Mouse (Mus musculus): ENCODE results near the gene Qrsl1. TPM values are rescaled to one million over a fixed set of nuclear protein-coding genes. Genes with fewer than 3 reads are reported as not detected.
A peak's percentile ranks its signal among the peaks of the same experiment; 100 is the strongest.

Qrsl1 gene
- total and polyA plus RNA-seq, 3 experiments: 2.8 to 8.2 (median 6.3) TPM

DNA sequence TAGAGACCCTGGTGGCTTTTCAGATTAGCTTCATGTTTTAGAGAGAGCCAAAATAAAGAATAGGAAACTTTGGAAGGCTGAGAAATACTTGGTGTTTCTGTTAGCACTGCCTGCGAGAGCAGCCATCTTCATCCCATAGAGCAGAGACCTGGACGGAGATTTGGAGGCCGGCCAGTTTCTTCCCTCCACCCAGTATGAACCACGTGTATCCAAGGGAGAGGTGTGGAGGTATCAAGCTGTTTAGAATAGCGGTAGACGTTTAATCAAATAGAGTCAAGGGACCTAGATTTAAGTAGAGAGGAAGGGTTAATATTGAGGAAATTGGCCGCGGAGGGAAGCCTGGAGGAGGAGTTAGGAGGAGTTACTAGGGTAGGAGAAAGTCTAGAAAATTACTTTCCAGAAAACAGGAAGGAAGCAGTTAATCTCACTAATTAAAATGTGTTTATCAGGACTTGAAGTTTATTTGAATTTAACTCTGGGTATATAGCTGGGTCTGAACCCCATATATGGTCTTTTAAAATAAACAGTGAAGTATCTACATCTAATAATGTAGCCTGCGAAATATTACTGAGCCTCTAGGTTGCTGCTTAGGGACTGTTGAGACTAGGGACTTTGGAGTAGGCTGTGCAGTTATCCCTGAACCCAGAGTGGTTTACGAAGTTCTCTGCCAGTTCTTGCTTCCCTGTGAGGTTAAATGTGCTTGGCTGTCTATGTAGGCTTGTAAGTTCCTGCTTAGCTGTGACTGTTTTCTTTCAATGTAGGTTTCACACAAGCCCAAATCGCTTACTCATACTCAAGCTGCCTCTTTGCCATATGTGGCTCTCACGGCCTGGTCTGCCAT, 8.7 kb upstream of the Qrsl1 start:
- H3K4me1 ChIP-seq (ENCODE audit: insufficient read depth, low read depth, low read length): peaks cover 2% of the 10 kb centered on the region; the same call in 1 of the 2 replicates
- H3K27me3 ChIP-seq (ENCODE audit: insufficient read depth, low read length): no peaks in the 10 kb centered on the region
- DNase-seq (ENCODE audit: low spot score) (no peak), ATAC-seq (ENCODE audit: extremely low read depth, insufficient number of reproducible peaks, low FRiP score, poor library complexity, severe bottlenecking) (no peak)
- peaks cover 57% of the 10 kb centered on the region for H3K36me3 ChIP-seq (replicated peaks)
- H3K9me3 ChIP-seq (replicated peaks): no peaks in the 10 kb centered on the region
- no peak for TF ChIP-seq GATA1 (IDR thresholded peaks at IDR 0.05; ENCODE audit: borderline replicate concordance, low read length)
- no peak for TF ChIP-seq CTCF (IDR thresholded peaks at IDR 0.05; ENCODE audit: low read depth, low read length)
- no peak for TF ChIP-seq GATA2 (IDR thresholded peaks at IDR 0.05; ENCODE audit: borderline replicate concordance, low read depth, low read length)
- TF ChIP-seq POLR2AphosphoS5 (IDR thresholded peaks at IDR 0.05; ENCODE audit: insufficient replicate concordance, low read depth, low read length): no peak
- no peak for TF ChIP-seq TAL1 (conservative IDR thresholded peaks at IDR 0.05; ENCODE audit: low read depth, low read length)
- H3K4me3 ChIP-seq (ENCODE audit: low read depth, low read length): no peak overlapping the region

DNA sequence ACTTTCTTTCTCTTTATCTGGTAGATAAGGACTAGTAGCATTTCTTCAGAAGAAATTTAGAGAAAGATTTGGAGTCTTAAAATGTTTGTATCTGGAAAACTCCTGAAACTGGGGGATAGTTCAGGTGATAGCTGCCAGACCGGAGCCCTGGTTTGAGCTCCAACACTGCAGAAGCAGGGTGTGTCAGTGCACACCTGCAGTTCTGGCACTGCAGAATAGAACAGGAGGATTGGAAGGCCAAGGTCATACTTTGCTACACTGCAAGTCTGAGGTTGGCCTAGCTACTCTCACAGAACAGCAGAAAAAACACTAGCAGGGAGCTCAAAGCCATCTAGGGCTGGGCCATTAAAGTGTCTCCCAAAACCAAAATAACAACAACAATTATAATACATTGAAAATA, 3.0 kb upstream of the Qrsl1 start:
- Histone ChIP-seq H3K36me3 (replicated peaks) (peaks cover 26% of the 10 kb centered on the region), H3K9me3 (replicated peaks) (no peaks in the 10 kb centered on the region), H3K4me3 (ENCODE audit: low read depth, low read length) (no peak overlapping the region), H3K27me3 (ENCODE audit: insufficient read depth, low read length) (no peaks in the 10 kb centered on the region), H3K4me1 (ENCODE audit: insufficient read depth, low read depth, low read length) (peaks cover 7% of the 10 kb centered on the region)
- no peak for TF ChIP-seq CTCF (IDR thresholded peaks at IDR 0.05; ENCODE audit: low read depth, low read length)
- TF ChIP-seq GATA2 (IDR thresholded peaks at IDR 0.05; ENCODE audit: borderline replicate concordance, low read depth, low read length): no peak
- TF ChIP-seq TAL1 (conservative IDR thresholded peaks at IDR 0.05; ENCODE audit: low read depth, low read length): no peak
- TF ChIP-seq GATA1 (IDR thresholded peaks at IDR 0.05; ENCODE audit: borderline replicate concordance, low read length): no peak
- no peak for TF ChIP-seq POLR2AphosphoS5 (IDR thresholded peaks at IDR 0.05; ENCODE audit: insufficient replicate concordance, low read depth, low read length)
- DNase-seq (ENCODE audit: low spot score): no peak
- ATAC-seq (ENCODE audit: extremely low read depth, insufficient number of reproducible peaks, low FRiP score, poor library complexity, severe bottlenecking): no peak

DNA sequence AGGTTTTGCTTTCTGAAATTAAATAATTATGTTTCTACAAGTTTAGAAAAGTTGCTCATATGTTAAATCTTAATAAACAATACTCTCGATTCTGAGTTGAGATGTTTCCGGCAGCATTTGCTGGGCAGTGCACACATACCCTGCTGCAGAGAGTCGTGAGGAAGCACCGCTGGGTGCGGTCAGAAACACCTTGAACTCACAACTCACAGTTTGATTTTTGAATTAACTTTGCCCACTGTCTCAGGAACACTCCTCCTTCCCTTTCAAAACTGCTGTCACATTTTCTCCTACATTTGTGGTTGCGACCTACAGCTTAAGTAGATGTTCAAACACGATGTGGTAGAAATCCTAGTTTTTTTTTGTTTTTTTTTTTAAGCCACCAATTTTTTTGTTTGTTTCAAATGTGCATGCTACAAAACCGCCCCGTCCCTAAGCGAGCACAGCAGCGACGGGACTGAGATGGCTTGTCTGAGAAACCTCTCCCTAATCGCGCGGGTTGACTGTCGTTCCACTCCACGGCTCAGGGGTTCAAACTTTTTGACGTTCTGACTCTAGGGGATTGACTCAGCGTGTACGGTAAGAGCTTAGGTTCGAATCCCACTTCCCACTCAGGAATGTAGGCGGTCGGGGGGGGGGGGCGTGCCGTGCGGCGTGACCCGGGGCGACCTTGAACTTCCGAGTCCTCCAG, 518 bp downstream of the Qrsl1 start:
- H3K4me3 ChIP-seq (ENCODE audit: low read depth, low read length): peak overlapping the region; percentile 77
- no peak for TF ChIP-seq CTCF (IDR thresholded peaks at IDR 0.05; ENCODE audit: low read depth, low read length)
- TF ChIP-seq POLR2AphosphoS5 (IDR thresholded peaks at IDR 0.05; ENCODE audit: insufficient replicate concordance, low read depth, low read length): no peak
- H3K36me3 ChIP-seq (replicated peaks): peaks cover 30% of the 10 kb centered on the region
- ATAC-seq (ENCODE audit: extremely low read depth, insufficient number of reproducible peaks, low FRiP score, poor library complexity, severe bottlenecking) (no peak), DNase-seq (ENCODE audit: low spot score) (no peak)
- H3K4me1 ChIP-seq (ENCODE audit: insufficient read depth, low read depth, low read length): peaks cover 7% of the 10 kb centered on the region
- no peaks in the 10 kb centered on the region for H3K9me3 ChIP-seq (replicated peaks)
- no peaks in the 10 kb centered on the region for H3K27me3 ChIP-seq (ENCODE audit: insufficient read depth, low read length)

DNA sequence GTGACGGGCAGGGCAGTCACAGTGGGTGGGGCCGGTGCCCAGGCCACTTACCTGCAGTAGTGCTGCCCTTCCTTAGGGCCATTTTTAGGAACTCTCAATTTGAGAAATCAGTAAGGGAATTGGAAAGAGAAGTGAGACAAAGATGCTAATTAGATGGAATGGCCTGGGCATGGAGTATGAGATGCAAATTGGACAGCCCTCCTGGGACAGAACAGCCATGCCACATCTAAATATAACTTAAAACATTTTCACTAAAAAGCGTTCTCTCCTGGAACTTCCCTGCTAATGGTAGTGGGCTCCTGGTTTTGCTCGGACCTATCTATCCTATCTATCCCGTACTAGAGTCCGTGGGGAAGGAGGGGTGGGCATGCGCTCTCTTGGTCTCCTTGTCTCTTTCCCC, 3.3 kb downstream of the Qrsl1 start:
- no peak for ATAC-seq (ENCODE audit: extremely low read depth, insufficient number of reproducible peaks, low FRiP score, poor library complexity, severe bottlenecking)
- H3K4me3 ChIP-seq (ENCODE audit: low read depth, low read length): no peak overlapping the region
- TF ChIP-seq GATA2 (IDR thresholded peaks at IDR 0.05; ENCODE audit: borderline replicate concordance, low read depth, low read length) (no peak), GATA1 (IDR thresholded peaks at IDR 0.05; ENCODE audit: borderline replicate concordance, low read length) (no peak), TAL1 (conservative IDR thresholded peaks at IDR 0.05; ENCODE audit: low read depth, low read length) (no peak), POLR2AphosphoS5 (IDR thresholded peaks at IDR 0.05; ENCODE audit: insufficient replicate concordance, low read depth, low read length) (no peak), CTCF (IDR thresholded peaks at IDR 0.05; ENCODE audit: low read depth, low read length) (no peak)
- no peaks in the 10 kb centered on the region for H3K27me3 ChIP-seq (ENCODE audit: insufficient read depth, low read length)
- no peak for DNase-seq (ENCODE audit: low spot score)
- H3K4me1 ChIP-seq (ENCODE audit: insufficient read depth, low read depth, low read length): peaks cover 6% of the 10 kb centered on the region
- peaks cover 38% of the 10 kb centered on the region for H3K36me3 ChIP-seq (replicated peaks)
- no peaks in the 10 kb centered on the region for H3K9me3 ChIP-seq (replicated peaks)

DNA sequence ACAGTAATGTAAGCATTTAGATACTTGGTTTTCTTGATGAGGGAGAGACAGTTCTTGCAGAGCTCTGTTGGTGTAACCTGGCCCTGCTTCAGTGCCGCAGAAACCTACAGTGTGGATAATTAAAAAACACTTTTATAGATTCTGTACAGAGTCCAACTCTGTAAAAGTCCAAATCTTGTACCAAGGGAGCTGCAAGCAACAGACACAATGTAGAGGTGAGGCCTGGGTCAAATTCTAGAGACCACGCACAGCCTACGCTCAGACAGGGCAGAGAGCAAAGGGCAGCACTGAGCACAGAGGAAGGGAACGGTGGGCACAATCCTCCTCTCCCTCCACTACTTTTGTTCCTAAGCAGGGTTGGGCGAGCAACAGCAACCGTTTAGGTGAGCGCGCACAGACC, 5.5 kb downstream of the Qrsl1 start:
- peaks cover 54% of the 10 kb centered on the region for H3K36me3 ChIP-seq (replicated peaks)
- no peak for DNase-seq (ENCODE audit: low spot score)
- no peaks in the 10 kb centered on the region for H3K9me3 ChIP-seq (replicated peaks)
- H3K4me3 ChIP-seq (ENCODE audit: low read depth, low read length): no peak overlapping the region
- TF ChIP-seq CTCF (IDR thresholded peaks at IDR 0.05; ENCODE audit: low read depth, low read length): no peak
- TF ChIP-seq POLR2AphosphoS5 (IDR thresholded peaks at IDR 0.05; ENCODE audit: insufficient replicate concordance, low read depth, low read length): no peak
- no peak for TF ChIP-seq GATA1 (IDR thresholded peaks at IDR 0.05; ENCODE audit: borderline replicate concordance, low read length)
- TF ChIP-seq TAL1 (conservative IDR thresholded peaks at IDR 0.05; ENCODE audit: low read depth, low read length): no peak
- peaks cover 4% of the 10 kb centered on the region; the same call in 1 of the 2 replicates for H3K4me1 ChIP-seq (ENCODE audit: insufficient read depth, low read depth, low read length)
- ATAC-seq (ENCODE audit: extremely low read depth, insufficient number of reproducible peaks, low FRiP score, poor library complexity, severe bottlenecking): no peak
- no peaks in the 10 kb centered on the region for H3K27me3 ChIP-seq (ENCODE audit: insufficient read depth, low read length)

DNA sequence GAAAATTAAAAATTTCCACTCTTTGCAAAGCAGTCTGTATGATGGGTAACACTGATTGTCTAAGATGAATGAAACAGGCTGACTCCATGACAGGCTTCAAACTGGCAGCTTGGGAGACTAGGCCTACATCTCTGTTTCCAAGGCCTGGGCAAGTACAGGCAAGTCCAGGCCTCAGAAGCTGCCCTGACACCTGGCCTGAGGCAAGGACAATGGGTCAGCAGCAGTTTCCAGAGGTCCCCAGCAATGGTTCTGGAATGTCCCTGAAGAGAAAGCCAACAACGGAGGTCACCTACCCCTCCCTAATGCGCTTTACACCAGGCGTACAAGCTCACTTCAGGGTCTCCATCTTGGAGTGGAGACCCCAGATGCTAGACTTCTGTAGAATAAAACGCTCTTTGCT, 8.6 kb downstream of the Qrsl1 start:
- no peak for ATAC-seq (ENCODE audit: extremely low read depth, insufficient number of reproducible peaks, low FRiP score, poor library complexity, severe bottlenecking)
- H3K36me3 ChIP-seq (replicated peaks): peaks cover 61% of the 10 kb centered on the region
- no peaks in the 10 kb centered on the region for H3K27me3 ChIP-seq (ENCODE audit: insufficient read depth, low read length)
- TF ChIP-seq CTCF (IDR thresholded peaks at IDR 0.05; ENCODE audit: low read depth, low read length) (no peak), TAL1 (conservative IDR thresholded peaks at IDR 0.05; ENCODE audit: low read depth, low read length) (no peak), POLR2AphosphoS5 (IDR thresholded peaks at IDR 0.05; ENCODE audit: insufficient replicate concordance, low read depth, low read length) (no peak), GATA2 (IDR thresholded peaks at IDR 0.05; ENCODE audit: borderline replicate concordance, low read depth, low read length) (no peak), GATA1 (IDR thresholded peaks at IDR 0.05; ENCODE audit: borderline replicate concordance, low read length) (no peak)
- no peak overlapping the region for H3K4me3 ChIP-seq (ENCODE audit: low read depth, low read length)
- DNase-seq (ENCODE audit: low spot score): no peak
- H3K4me1 ChIP-seq (ENCODE audit: insufficient read depth, low read depth, low read length): peaks cover 2% of the 10 kb centered on the region; the same call in 1 of the 2 replicates
- no peaks in the 10 kb centered on the region for H3K9me3 ChIP-seq (replicated peaks)
